Mouse (Mus musculus): Measurements from ENCODE around the gene Creb3l1. TPM values are rescaled to one million over a fixed set of nuclear protein-coding genes. Genes with fewer than 3 reads are reported as not detected.
A peak's percentile ranks its signal among the peaks of the same experiment; 100 is the strongest.

Gene Creb3l1
- 1 to 10 TPM; 2.5 to 3.7 TPM for total RNA-seq (2021)
- long read RNA-seq, partial matches to known transcripts: 0 of 4 reads
- long read RNA-seq, other reads (novel, unspliced or antisense): 0 of 4 reads

DNA sequence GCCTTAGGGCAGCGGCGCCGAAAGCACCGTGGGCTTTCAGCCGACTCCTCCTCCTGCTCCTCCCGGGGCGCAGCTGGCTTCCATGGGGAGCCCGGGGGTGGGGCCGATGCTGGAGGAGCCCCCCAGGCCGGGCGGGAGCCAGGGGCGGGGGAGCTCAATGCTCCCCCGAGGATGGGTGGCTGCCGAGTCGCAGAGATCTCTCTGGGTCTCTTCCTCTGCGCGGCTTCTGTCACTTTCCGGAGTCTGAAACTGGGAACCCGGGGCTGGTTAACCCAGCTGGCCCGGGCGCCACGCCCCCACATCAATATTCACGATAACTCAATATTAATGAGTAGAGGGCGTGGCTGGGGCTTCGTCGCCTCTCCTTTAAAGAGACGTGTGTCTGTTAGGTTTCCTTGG is at the start of gene Creb3l1:
Gene Creb3l1, minus strand, starts transcription at position 229 of the 399 bp plus-strand sequence.
- DNase-seq (ENCODE audit: low spot score in 2 of 2): peak in 1 of 2 experiments; percentile 65

DNA sequence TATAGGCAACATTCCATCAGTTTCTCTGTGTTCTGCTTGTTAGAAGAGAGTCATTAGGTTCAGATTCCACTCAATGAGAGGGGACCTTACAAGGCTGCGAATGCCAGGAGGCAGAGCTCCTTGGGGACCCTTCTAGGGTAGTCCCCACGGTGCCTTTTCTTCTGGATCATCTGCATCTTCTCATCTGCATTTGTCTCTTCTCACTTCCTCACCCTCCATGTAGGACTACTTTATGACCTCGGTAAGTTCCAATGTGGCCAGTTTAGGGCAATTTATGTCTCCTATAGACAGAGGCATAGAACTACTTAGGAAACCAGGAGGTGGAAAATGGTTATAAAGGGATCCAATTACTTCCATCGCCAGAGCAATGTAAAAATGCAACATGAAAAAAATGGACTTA is 46.8 kb upstream of the Creb3l1 start:
- DNase-seq (ENCODE audit: low spot score in 2 of 2): no peak

- DNase-seq (ENCODE audit: low spot score in 2 of 2): no peak
These were observed 45.3 kb upstream of the Creb3l1 start for GRCm38 (mm10) chr2:92069630-92070029.

DNA sequence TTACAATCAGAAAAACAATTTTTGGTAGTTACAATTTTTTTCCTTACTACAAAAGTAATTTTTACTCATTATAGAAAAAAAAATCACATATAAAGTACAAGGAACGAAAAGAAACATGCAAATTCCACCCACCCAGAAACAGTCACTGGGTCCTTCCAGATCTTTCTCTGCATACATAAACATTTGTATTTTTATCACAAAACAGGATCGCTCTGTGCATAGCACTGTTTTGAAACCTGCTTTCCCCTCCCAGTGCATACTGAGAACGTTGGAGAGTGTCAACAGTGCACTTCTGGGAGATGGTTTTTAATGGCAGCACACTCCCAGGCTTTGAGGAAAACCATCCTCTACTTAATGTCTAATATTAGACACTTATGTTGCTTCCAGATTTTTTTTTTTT is 43.3 kb upstream of the Creb3l1 start:
- no peak for DNase-seq (ENCODE audit: low spot score in 2 of 2)

- no peak for DNase-seq (ENCODE audit: low spot score in 2 of 2)
These were observed 42.6 kb upstream of the Creb3l1 start for GRCm38 (mm10) chr2:92066899-92067298.

- DNase-seq (ENCODE audit: low spot score in 2 of 2): no peak
These were observed 41.6 kb upstream of the Creb3l1 start for GRCm38 (mm10) chr2:92065938-92066337.

DNA sequence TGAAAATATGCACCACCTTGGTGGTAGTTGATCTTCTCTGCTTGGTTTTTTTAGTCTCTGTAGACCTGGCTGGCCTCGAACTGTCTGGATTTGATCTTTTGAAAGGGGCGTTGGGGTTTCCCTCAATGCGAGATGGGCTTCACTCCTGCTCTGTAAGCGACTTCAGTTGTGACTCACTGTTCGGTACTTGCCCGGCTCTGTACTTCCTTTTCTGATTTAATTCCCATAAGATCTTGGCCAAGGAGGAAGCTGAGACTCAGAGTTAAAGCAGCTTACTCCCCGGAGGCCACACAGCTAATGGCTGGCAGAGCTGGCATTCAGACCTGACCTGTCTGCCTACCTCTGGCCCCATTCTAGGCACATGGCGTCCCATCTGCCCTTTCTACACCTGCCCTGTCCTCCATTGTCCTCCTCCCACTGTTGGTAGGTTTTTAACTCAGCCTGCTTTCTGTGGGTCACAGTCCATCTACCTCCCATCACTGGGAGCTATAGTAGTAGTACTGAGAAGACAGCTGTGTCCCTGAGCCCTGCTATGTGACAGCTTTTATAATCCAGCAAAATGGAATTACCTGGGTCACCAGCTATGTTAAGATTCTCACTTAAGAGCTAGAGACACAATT is 41.1 kb upstream of the Creb3l1 start:
- DNase-seq (ENCODE audit: low spot score in 2 of 2): no peak

DNA sequence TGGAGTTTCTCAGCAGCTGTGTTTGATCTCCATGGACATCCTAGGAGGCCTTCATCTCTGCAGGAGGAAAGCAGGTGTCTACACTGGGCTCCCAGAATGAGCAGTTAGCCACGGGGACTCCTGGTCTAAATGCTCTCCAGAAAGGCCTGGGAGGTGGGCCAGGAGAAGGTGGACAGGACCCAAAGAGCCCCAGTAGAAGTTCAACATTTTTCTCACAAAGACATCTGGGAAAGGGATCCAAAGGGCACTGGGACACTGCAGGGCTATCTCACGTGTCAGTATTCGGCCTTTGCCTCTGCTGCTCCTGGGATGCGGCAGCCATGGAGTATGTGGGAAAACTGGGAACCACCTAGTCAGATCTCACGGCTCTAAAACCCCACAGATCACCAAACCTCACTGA is 38.8 kb upstream of the Creb3l1 start:
- no peak for DNase-seq (ENCODE audit: low spot score in 2 of 2)

DNA sequence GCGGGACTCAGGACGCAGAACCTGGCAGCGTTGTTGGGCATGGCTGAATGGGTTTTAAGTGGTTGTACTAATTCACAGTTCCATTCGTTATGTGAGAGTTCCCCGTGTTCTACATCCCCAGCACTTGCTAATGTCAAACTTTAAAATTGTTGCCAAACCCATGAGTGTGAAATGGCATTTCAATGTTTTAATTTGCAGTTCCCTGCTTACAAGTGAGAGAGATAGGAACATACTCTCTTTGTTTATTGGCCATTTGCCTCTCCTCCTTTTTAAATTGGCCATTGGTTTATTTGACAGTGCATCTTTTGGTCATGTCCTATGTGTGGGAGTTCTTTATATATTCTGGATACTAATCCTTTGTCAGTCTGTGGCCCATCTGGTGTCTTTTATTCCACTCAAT is 37.0 kb upstream of the Creb3l1 start:
- peak; percentile 18 to 67 for DNase-seq (ENCODE audit: low spot score in 2 of 2)

- no peak for DNase-seq (ENCODE audit: low spot score in 2 of 2)
These were observed 36.0 kb upstream of the Creb3l1 start for GRCm38 (mm10) chr2:92060291-92060690.

- DNase-seq (ENCODE audit: low spot score in 2 of 2): peak; percentile 70 to 80
These were observed 35.3 kb upstream of the Creb3l1 start for GRCm38 (mm10) chr2:92059481-92060220.

GRCm38 (mm10) chr2:92058936-92059335 is 34.6 kb upstream of the Creb3l1 start:
- DNase-seq (ENCODE audit: low spot score in 2 of 2): peak in 1 of 2 experiments; percentile 20

DNA sequence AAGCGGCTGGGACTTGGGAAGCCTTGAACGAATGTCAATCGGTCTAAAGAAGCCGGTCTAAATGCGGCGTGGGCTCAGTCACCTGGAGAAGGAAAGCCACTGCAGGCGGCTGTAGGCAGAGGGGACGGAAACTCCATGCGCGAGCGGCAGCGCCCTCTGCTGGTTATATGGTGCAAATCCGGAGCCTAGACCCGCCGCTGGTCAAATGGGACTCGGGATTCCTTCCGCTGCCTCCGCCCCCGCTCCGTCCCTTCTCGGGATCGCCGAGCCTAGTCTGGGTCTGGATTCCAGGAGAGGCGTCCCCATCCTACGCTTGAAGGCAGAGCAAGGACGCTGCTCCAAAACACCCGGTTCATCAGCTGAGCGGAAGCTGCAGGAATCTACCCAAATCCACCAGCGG is 34.2 kb upstream of the Creb3l1 start:
- peak; percentile 89 to 95 for DNase-seq (ENCODE audit: low spot score in 2 of 2)

- no peak for DNase-seq (ENCODE audit: low spot score in 2 of 2)
These were observed 32.5 kb upstream of the Creb3l1 start for GRCm38 (mm10) chr2:92056760-92057159.

GRCm38 (mm10) chr2:92055831-92056236 is 31.5 kb upstream of the Creb3l1 start:
- peak in 1 of 2 experiments; percentile 68 for DNase-seq (ENCODE audit: low spot score in 2 of 2)

DNA sequence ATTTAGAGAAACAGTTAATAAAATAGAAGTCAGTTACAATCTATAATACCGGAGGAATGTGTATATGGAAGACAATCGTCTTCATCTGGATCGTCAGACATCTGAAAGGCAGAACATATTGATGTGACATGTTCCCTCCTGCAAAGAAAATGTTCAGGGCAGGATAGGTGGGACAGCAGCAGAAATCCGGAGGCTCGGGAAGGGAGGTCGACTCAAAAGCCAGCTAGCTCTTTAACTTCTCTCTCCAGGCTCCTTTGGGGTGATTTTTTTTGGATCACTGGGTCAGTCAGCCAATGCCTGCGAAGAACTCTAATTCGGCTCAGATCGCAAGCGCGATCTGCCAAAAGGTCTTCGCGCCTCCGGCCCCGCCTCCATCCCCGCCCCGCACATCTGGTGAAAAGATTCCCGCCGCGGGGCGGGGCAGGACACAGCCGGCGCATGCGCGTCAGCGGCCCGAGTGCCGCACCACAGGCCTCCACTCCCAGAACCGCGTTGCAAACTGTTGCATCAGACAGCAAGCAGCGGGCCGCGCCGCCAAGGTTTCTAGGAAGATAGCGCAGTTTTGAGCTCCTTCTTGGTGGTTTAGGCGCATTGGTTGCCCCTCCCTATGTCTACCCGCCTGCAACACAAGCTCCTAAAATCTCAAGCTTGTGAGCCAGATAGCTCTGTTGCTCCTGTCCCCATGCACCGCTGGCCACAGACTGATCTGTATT is 31.0 kb upstream of the Creb3l1 start:
- DNase-seq (ENCODE audit: low spot score in 2 of 2): peak; percentile 76 to 85

- DNase-seq (ENCODE audit: low spot score in 2 of 2): peak in 1 of 2 experiments; percentile 32
These were observed 28.5 kb upstream of the Creb3l1 start for GRCm38 (mm10) chr2:92052754-92053153.

DNA sequence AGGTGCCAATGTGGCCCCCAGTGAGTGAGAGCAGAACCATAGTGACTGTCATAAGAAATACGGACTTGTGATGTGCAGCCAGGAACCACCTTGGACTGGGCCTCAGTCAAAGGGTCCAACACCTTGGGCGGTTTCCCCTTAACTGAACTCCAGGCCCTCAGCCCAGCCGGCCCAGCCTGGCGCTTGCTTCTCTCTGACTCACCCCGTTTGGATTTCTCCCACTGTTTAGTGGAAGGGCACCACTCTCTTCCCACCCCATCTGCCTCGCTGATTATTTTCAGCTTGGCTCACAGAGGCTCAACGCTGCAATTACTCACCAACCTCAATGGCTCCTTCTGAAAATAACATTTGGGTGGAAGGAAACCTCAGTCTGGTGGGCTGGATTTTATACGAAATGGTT is 27.9 kb upstream of the Creb3l1 start:
- DNase-seq (ENCODE audit: low spot score in 2 of 2): peak; percentile 63 to 72

GRCm38 (mm10) chr2:92048034-92048690 is 23.9 kb upstream of the Creb3l1 start:
- no peak for DNase-seq (ENCODE audit: low spot score in 2 of 2)

- DNase-seq (ENCODE audit: low spot score in 2 of 2): no peak
These were observed 23.3 kb upstream of the Creb3l1 start for GRCm38 (mm10) chr2:92047601-92048000.

GRCm38 (mm10) chr2:92043285-92043684 is 19.0 kb upstream of the Creb3l1 start:
- no peak for DNase-seq (ENCODE audit: low spot score in 2 of 2)

Measured in layer of hippocampus, adult 18-20 months (tissue).